Mouse (Mus musculus): ENCODE data around the gene Nme9. TPM values are rescaled to one million over a fixed set of nuclear protein-coding genes. Genes with fewer than 3 reads are reported as not detected.
A peak's percentile ranks its signal among the peaks of the same experiment; 100 is the strongest.

Gene Nme9
- 0.11 and 0.13 TPM in 2 replicates for polyA plus RNA-seq (2015; fragmentation: Nextera tagmentation; extraction: Ambion mirVana)

DNA sequence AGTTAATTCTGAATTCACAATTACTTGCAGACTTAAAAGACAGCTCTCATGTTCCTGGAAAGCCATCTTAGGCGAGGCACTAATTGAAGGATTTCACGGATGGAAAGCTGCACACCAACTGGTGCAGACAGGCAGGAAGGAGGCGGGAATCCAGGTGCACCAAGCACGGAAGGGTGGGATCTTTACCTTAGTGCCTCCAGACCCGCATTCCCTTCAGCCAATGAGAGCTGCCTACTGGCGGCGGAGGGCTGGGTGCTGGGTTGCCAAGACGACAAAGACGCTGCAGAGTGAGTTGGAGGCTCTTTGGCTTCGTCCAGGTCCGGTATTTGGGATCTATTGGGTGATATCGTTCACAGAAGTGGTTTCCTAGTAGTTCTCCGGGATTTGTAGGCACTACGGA, at the start of gene Nme9:
Gene Nme9, plus strand, starts transcription at position 315 of the 400 bp plus-strand sequence.
- H3K27ac ChIP-seq, result no peak within 1 kb of the TSS
- H3K36me3 ChIP-seq, result no peaks in the 10 kb centered on the region
- WGBS, result 8% methylated on average over 14 of the region's 14 CpGs
- no peak within 1 kb of the TSS for H3K4me3 ChIP-seq
- H3K9ac ChIP-seq, result no peak within 1 kb of the TSS
- ATAC-seq (replicated peaks; ENCODE audit: insufficient number of reproducible peaks, insufficient read depth, low FRiP score, low read depth), result no peak
- H3K4me2 ChIP-seq, result peak within 1 kb of the TSS; percentile 19; the same call in 1 of the 2 replicates
- no peaks in the 10 kb centered on the region for H3K9me3 ChIP-seq (replicated peaks)
- H3K4me1 ChIP-seq (replicated peaks), result 0 out of 2 replicates have a peak, but pooled peaks cover 3% of the 10 kb centered on the region
- H3K27me3 ChIP-seq, result peaks cover 20% of the 10 kb centered on the region

DNA sequence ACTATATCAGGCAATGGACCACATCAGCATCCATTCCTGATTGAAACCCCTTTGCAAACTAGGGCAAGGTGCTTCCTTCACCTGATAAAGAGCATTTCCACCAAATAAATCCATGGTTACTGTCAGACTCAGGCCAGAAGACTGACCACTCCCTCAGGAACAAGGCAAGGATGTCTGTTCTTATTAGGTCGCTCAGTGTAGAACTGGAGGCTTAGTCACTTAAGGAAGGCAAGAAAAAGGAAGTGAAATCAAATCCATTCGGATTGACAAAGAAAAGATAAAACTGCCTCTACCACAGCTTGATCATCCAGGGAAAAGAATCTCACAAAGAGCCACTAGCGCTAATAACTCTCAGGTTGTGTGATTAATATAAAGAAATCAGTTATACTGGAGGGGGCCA, 42.0 kb upstream of the Nme9 start:
- Histone ChIP-seq H3K27ac (no peak overlapping the region), H3K36me3 (no peaks in the 10 kb centered on the region), H3K4me2 (no peak overlapping the region), H3K9me3 (replicated peaks) (no peaks in the 10 kb centered on the region), H3K27me3 (no peaks in the 10 kb centered on the region), H3K9ac (no peak overlapping the region), H3K4me3 (no peak overlapping the region), H3K4me1 (replicated peaks) (peaks cover under 1% of the 10 kb centered on the region)
- 80% methylated on average over 3 of the region's 3 CpGs for WGBS
- ATAC-seq (replicated peaks; ENCODE audit: insufficient number of reproducible peaks, insufficient read depth, low FRiP score, low read depth), result no peak

DNA sequence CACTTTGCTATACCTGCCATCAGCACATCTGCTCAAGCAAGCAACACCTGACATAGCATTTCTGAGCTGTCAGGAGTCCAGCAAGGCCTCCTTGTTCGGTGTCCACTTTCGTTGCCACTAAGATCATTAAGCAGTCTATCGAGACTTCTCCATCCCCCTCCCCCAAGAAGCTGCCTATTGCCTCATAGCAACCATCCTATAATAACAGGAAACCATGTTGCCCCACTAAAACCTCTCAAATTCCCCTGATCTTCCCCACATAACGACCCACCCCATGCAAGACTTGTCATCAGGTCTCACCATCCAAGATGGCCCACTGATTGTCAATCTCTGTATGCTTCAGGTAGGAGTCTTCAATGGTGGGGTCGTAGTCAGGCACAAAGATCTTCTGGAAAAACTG, 40.2 kb upstream of the Nme9 start:
- H3K4me2 ChIP-seq, result no peak overlapping the region
- H3K4me3 ChIP-seq, result no peak overlapping the region
- no peaks in the 10 kb centered on the region for H3K36me3 ChIP-seq
- 86% methylated on average over 5 of the region's 5 CpGs for WGBS
- no peak overlapping the region for H3K9ac ChIP-seq
- H3K4me1 ChIP-seq (replicated peaks), result peaks cover 4% of the 10 kb centered on the region
- no peaks in the 10 kb centered on the region for H3K27me3 ChIP-seq
- no peak overlapping the region for H3K27ac ChIP-seq
- ATAC-seq (replicated peaks; ENCODE audit: insufficient number of reproducible peaks, insufficient read depth, low FRiP score, low read depth), result no peak
- no peaks in the 10 kb centered on the region for H3K9me3 ChIP-seq (replicated peaks)

DNA sequence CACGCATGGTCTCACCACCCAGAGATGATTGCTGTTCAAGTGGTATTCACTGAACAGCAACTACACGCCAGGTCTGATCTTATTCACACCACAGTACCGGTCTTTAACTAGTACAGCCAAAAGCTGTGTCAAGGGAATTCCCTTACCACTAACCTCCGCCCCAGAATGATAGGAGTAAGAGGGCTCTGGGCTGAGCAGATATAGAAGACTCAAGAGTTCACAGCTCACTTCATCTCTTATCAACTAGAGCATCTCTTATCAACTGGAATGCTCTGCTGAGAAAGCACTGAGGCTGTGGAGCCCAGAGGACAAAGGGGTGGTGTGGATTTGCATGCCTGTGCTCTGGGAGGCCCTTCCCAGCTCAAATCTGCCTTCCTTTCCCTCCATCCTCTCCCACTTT, 39.5 kb upstream of the Nme9 start:
- Histone ChIP-seq H3K4me1 (replicated peaks) (peaks cover 4% of the 10 kb centered on the region), H3K27me3 (no peaks in the 10 kb centered on the region), H3K27ac (no peak overlapping the region), H3K9me3 (replicated peaks) (no peaks in the 10 kb centered on the region), H3K4me3 (no peak overlapping the region), H3K4me2 (no peak overlapping the region), H3K9ac (no peak overlapping the region), H3K36me3 (no peaks in the 10 kb centered on the region)
- WGBS, result 60% methylated on average over 4 of the region's 4 CpGs
- ATAC-seq (replicated peaks; ENCODE audit: insufficient number of reproducible peaks, insufficient read depth, low FRiP score, low read depth), result no peak

DNA sequence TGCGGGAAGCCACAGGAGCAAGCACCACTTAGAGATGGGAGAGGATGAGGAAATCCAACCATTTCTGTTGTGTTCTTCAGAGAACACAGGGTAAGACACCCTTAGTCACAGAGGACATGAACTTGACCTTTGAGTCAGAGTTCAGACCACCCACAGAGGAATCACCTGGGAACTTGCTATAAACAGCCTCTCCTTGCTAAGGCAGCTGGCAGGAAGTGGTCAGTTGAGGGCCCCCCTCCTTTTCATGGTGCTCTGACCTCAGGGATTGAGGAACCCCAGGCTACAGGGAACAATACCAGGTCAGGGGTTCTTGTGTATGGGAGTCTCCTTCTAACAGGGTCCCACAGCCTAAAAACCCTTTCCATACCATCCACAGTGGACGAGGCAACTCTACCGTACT, 34.5 kb upstream of the Nme9 start:
- Histone ChIP-seq H3K4me1 (replicated peaks) (peaks cover 12% of the 10 kb centered on the region), H3K36me3 (no peaks in the 10 kb centered on the region), H3K27ac (no peak overlapping the region), H3K9ac (no peak overlapping the region), H3K4me2 (no peak overlapping the region), H3K4me3 (no peak overlapping the region), H3K27me3 (no peaks in the 10 kb centered on the region), H3K9me3 (replicated peaks) (no peaks in the 10 kb centered on the region)
- WGBS, result 86% methylated on average over 3 of the region's 3 CpGs
- no peak for ATAC-seq (replicated peaks; ENCODE audit: insufficient number of reproducible peaks, insufficient read depth, low FRiP score, low read depth)

DNA sequence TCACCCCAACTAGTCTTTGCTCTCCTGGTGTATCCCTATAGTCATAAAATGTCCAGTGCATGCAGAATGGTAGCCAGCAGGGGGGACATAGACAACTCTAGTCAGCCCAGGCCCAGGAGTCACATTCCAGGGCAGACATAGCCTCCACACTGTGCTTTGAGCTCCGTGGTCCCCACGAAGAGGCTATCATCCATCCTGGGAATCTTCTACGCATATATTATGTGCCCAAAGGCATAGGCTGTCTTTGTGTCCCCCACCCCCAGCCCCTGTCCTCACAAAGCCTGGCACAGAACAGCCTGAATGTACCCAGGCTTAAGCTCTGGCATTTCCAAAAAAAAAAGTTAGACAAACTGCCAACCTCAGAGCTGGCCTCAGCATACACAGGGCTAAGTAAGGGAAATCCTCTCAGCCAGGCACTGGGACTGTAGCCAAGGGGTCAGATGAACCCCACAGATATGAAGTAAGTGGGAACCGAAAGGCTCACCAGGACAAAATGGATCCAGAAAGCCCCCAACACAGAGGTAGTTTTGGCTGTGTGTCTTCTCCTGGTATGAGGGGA, 33.9 kb upstream of the Nme9 start:
- no peak overlapping the region for H3K27ac ChIP-seq
- no peaks in the 10 kb centered on the region for H3K36me3 ChIP-seq
- no peaks in the 10 kb centered on the region for H3K27me3 ChIP-seq
- H3K4me3 ChIP-seq, result no peak overlapping the region
- WGBS, result 49% methylated on average over 4 of the region's 4 CpGs
- ATAC-seq (replicated peaks; ENCODE audit: insufficient number of reproducible peaks, insufficient read depth, low FRiP score, low read depth), result no peak
- no peak overlapping the region for H3K4me2 ChIP-seq
- H3K9ac ChIP-seq, result no peak overlapping the region
- H3K9me3 ChIP-seq (replicated peaks), result no peaks in the 10 kb centered on the region
- H3K4me1 ChIP-seq (replicated peaks), result peaks cover 12% of the 10 kb centered on the region

DNA sequence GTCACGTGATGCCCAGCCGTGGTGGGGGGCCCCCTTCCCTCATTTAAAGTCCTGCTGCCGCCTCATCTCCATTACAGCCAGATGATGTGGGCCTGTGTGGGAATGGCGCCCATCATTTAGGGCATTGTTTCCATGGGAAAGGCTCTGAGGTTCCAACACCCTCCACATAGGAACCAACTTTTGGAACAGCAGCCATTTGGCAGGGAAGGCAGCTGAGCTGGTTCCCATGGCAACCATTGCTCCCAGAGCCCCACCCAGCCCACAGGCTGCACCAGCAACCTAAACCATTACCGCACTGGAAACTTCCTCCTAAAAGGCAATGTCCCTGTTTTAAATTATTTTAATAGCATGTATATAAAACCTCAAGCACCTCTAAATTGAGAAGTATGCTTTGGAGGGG, 32.9 kb upstream of the Nme9 start:
- WGBS, result 64% methylated on average over 5 of the region's 5 CpGs
- H3K27ac ChIP-seq, result no peak overlapping the region
- H3K4me3 ChIP-seq, result no peak overlapping the region
- H3K36me3 ChIP-seq, result no peaks in the 10 kb centered on the region
- no peaks in the 10 kb centered on the region for H3K9me3 ChIP-seq (replicated peaks)
- H3K9ac ChIP-seq, result no peak overlapping the region
- no peaks in the 10 kb centered on the region for H3K27me3 ChIP-seq
- no peak for ATAC-seq (replicated peaks; ENCODE audit: insufficient number of reproducible peaks, insufficient read depth, low FRiP score, low read depth)
- peaks cover 12% of the 10 kb centered on the region for H3K4me1 ChIP-seq (replicated peaks)
- H3K4me2 ChIP-seq, result no peak overlapping the region

DNA sequence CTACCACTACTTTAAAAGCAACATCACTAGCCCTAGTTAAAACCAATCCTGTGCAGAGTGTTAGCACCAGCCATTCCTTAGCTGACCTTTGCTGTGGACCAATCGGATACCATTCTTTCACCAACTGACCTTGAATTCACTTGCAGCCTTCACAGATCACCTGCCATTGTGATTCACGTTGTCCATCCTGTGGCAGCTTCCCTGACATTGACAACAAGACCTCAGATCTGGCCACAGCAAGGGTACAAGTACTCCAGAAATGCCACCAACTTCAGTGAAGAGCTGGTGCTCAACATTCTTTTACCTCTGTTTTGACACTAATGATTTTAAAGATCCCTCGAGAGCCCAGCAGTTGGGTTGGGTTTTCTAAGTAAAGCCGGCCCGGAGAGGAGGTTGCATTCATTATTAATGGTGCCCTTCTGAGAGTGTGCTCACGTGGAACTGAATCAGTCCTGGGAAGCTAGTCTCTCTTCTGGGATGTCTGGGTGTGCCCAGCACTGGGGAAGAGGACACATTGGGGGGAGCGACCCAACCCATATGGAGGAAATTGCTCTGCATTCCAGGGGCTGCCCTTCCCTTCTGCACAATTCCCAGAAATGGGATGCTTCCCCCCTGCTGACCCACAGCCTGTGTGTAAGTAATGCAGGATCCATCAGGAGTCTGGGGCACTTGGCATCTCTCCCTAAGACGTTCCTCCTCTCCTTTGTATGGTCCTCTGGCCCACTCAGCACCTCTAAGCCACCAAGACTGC, 31.1 kb upstream of the Nme9 start:
- ATAC-seq (replicated peaks; ENCODE audit: insufficient number of reproducible peaks, insufficient read depth, low FRiP score, low read depth), result no peak
- Histone ChIP-seq H3K27ac (no peak overlapping the region), H3K27me3 (no peaks in the 10 kb centered on the region), H3K36me3 (no peaks in the 10 kb centered on the region), H3K4me2 (no peak overlapping the region), H3K9ac (no peak overlapping the region), H3K4me1 (replicated peaks) (peaks cover 10% of the 10 kb centered on the region), H3K4me3 (no peak overlapping the region), H3K9me3 (replicated peaks) (no peaks in the 10 kb centered on the region)
- 75% methylated on average over 8 of the region's 8 CpGs for WGBS

DNA sequence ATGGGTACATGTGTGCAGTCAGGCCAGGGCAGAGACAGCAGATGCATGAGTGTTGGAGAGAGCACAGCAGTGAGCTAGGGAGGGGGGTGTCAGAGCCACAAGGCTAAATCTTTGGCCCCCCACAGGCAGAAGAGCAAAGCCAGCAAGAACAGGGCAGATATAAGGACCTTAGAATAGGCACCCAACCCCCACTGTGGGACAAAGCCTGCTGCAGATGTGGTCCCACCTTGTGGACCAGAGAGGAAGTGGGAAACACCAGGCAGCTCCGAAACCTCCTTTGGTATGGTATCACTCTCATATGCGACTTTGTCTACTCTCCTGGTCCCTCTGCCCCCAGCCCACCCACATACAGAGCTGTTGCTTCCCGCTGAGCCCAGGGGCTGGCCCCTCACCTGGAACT, 29.4 kb upstream of the Nme9 start:
- H3K4me3 ChIP-seq, result no peak overlapping the region
- H3K27ac ChIP-seq, result no peak overlapping the region
- H3K4me1 ChIP-seq (replicated peaks), result peaks cover 13% of the 10 kb centered on the region
- H3K27me3 ChIP-seq, result no peaks in the 10 kb centered on the region
- no peak overlapping the region for H3K4me2 ChIP-seq
- no peak overlapping the region for H3K9ac ChIP-seq
- H3K36me3 ChIP-seq, result no peaks in the 10 kb centered on the region
- 70% methylated on average over 3 of the region's 3 CpGs for WGBS
- H3K9me3 ChIP-seq (replicated peaks), result no peaks in the 10 kb centered on the region
- no peak for ATAC-seq (replicated peaks; ENCODE audit: insufficient number of reproducible peaks, insufficient read depth, low FRiP score, low read depth)

DNA sequence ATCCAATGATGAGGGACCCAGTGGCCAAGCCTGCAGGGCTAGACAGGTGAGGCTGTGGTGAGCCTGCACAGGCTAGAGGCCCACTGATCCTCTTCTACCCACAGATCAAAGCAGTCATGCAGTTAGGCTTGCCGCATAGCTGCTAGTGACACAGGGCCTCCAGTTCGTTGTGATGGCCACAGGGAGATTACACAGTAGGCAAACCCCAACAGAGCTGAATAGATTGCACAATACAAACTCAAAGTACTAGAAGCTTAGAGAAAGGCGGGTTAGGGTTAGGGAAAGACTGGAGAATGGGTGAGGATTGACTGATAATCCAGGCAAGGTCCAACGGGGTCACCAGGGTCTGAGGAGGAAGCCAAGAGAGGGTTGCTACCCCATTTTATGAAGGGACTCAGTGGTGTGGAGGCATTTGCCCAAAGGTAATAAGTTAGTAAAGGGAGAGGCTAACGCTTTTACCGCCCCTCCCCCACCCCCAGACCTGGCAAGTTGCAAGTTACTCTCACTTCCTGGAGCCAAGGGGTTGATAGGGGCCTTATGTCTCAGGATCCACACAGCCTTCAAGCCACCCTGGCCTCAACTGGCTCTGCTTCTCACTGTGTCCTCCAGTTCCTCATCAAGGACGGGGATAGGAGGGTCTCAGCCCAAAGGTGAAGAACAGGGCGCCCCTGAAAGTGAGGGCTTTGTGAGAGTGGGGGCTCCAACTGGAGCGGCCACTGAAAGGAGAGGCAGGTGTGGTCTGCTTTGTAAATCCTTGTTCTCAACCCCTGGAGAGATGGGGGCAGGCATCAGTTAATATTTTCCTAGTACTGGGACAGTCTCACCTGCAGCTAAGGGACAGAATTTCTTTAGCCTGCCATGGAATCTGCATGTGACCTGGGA, 27.3 kb upstream of the Nme9 start:
- Histone ChIP-seq H3K36me3 (no peaks in the 10 kb centered on the region), H3K27ac (no peak overlapping the region), H3K27me3 (no peaks in the 10 kb centered on the region), H3K9me3 (replicated peaks) (no peaks in the 10 kb centered on the region), H3K9ac (no peak overlapping the region), H3K4me2 (no peak overlapping the region), H3K4me1 (replicated peaks) (peaks cover 10% of the 10 kb centered on the region; the same call in 1 of the 2 replicates), H3K4me3 (no peak overlapping the region)
- 71% methylated on average over 9 of the region's 9 CpGs for WGBS
- no peak for ATAC-seq (replicated peaks; ENCODE audit: insufficient number of reproducible peaks, insufficient read depth, low FRiP score, low read depth)

DNA sequence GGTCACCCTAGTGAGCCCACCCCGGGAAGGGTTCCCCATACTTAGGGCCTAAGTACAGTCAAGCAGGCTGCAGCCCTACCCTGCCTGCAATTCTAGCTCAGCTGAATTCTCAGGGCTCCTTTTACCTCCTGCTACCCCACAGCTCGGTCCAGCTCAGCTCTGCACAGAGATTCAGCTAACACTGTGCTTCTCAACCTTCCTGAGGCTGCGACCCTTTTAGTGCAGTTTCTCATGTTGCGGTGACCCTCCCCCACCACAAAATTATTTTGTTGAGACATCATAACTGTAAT, 26.8 kb upstream of the Nme9 start:
- H3K9me3 ChIP-seq (replicated peaks), result no peaks in the 10 kb centered on the region

More for the DNA sequence above, 26.8 kb upstream of the Nme9 start:
- peaks cover 10% of the 10 kb centered on the region; the same call in 1 of the 2 replicates for H3K4me1 ChIP-seq (replicated peaks)
- WGBS, result 81% methylated on average over 4 of the region's 4 CpGs
- H3K9ac ChIP-seq, result no peak overlapping the region
- no peaks in the 10 kb centered on the region for H3K27me3 ChIP-seq
- no peak overlapping the region for H3K4me2 ChIP-seq
- no peak overlapping the region for H3K27ac ChIP-seq
- ATAC-seq (replicated peaks; ENCODE audit: insufficient number of reproducible peaks, insufficient read depth, low FRiP score, low read depth), result no peak
- H3K4me3 ChIP-seq, result no peak overlapping the region
- H3K36me3 ChIP-seq, result no peaks in the 10 kb centered on the region
